Mouse (Mus musculus): ENCODE measurements around the gene Usp29.
"Not testable (repeated sequence)": the region's sequence is repeated elsewhere in the genome, so short reads cannot be mapped to it uniquely, and the experiment has no call there.

The Usp29 gene

DNA sequence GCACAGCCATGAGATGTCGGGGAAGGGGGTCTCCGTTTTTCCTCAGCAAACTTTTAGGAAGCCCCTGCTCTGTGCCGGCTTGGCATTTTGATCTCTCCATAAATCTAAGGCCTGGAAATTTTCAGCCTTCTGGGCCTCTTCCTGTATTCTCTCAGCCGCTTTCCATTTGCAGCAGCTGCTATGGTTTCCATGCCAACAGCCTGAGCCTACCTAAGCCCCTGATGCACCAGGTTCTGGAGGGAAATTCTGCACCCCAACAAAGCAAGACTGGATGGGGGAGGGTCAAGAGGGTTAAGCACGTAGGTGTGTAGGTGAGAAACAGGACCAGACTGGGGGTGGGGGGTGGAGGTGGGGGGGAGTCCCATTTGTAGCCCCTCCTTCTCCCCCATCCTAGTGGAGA, 105.0 kb downstream of the Usp29 start:
- ChIA-PET CTCF (no interaction called here), POLR2A (no interaction called here)

GRCm38 (mm10) chr7:6837297-6837925, 107.0 kb downstream of the Usp29 start:
- CTCF ChIA-PET, result no interaction called here
- POLR2A ChIA-PET, result no interaction called here

GRCm38 (mm10) chr7:6837926-6838554, 107.7 kb downstream of the Usp29 start:
- ChIA-PET CTCF (no interaction called here), POLR2A (no interaction called here)

DNA sequence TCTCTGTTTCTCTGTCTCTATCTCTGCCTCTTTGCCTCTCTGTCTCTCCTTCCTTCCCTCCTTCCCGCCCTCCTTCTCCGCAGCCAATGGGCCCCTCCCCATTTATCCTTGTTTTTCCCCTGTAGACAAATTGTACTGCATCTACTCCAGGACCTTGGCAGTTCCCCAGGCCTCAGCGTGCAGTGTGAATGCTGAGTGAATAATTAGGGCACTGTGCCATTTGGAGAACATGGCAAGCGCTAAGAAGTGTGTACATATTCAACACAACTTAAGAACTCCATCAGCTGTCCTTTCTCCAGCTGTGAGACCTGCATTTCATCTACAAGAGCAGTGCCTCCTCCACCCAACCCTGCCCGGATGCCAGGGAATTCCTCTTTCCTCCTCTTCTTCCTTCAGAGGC, 110.5 kb downstream of the Usp29 start:
- CTCF ChIA-PET, result no interaction called here
- POLR2A ChIA-PET, result no interaction called here

DNA sequence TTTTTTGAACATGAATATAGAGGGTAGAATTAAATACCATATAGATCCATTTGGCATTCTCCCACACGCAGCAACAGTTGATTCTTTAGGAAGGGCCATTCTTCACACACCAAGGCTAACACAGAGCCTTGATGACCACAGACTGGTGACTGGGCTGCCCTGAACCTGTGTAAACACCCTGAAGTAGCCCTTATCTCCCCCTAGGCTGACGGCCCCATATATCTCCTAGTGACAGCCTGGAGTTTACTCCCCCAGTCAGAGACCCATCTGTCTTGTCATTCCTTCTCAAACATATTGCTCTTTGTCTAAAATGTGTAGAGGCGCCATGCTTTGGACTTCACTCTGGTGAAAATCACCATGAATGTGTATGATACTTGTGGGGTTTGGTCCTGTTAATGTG, 119.1 kb downstream of the Usp29 start:
- ChIA-PET POLR2A (no interaction called here), CTCF (no interaction called here)

DNA sequence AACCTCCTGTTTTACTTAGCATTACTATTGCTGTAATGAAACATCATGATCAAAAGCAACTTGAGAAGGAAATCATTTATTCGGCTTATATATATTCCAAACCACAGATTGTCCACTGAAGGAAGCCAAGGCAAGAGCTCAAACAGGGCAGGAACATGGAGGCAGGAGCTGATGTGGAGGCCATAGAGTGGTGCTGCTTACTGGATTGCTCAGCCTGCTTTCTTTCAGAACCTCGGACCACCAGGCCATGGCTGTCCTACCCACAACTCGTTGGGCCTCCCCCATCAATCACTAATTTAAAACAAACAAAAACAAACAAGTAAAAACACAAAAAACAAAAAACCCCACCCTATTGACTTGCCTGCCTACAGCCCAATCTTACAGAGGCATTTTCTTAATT, 119.9 kb downstream of the Usp29 start:
- POLR2A ChIA-PET, result no interaction called here
- CTCF ChIA-PET, result no interaction called here

- ChIA-PET POLR2A (no interaction called here), CTCF (no interaction called here)
Observed at GRCm38 (mm10) chr7:6851256-6851655, 120.9 kb downstream of the Usp29 start.

DNA sequence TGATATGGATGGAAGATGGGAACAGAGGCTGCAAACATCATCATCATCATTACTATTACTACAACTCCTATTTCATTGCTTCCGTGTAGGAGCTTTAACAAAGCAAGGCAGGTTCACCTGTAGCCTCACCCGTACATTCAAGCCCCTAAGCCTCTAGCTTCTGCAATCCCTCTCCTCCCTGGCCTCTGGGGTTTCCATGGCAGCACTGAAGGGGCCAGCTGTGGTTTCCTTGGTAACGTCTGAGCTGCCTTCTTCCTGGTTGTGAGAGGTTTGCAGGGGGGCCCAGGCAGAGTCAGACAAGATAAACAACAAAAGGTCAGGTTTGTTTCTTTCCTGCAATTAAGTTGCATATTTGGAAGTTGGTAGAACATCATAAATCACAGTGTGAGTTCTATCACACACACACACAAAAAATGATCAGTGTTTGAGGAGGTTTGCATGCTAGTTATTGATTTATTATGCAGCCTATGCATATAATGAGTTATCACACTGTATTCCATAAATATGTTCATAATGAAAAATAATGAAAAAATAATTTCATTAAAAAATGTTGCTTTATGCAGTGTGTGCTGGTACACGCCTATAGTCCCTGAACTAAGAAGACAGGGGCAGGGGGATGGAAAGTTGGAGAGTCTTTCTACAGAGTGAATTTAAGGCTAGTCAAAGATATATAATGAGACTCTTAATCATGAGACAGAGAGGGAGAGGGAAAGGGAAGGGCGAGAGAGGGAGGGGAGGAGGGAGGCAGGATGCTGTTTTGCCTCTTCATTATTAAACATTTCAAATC, 121.5 kb downstream of the Usp29 start:
- ChIA-PET POLR2A (no interaction called here), CTCF (no interaction called here)

DNA sequence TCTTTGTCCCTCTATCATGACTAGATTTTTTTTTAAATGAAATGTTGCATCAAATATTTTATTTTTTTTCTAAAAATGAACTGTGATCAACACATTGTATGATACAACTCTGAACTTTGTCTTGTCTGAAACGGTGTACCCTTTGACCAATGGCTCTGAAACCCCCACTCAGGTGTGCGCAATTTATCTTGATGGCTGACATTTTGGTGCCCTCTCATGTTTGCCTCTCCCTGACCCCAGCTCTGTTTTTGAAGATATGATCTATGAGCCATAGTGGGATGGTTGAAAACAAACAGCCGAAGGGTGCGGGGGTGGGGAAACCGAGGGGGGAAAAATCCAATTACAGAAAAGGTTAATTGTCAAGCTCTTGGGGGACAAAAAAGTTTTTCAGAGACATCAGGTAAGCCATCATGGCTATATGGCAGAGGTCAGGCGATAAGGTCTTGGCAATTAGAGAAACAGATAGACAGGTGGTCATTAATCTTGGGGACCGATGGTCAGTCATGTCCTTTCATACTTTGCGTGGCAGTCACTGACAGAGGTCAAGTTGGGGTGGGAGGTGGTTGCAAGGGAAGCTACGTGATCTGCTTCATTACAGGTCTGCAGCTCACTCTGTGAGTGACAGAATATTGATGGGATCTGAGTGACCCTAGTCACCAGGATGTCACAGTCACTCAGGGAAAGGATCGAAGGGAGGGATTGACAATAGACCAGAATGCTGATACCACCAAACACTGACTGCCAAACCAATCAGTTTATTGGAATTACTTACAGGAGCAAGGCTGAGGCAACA, 125.4 kb downstream of the Usp29 start:
- CTCF ChIA-PET, result no interaction called here
- POLR2A ChIA-PET, result interaction anchor here in 1 of 4 experiments (0.7 to 1.1 kb wide), 2 partner anchors 34 to 42 kb away, joined by 3 to 6 read pairs; no protein-coding TSS in a partner anchor

GRCm38 (mm10) chr7:6858694-6859270, 128.4 kb downstream of the Usp29 start:
- CTCF ChIA-PET, result no interaction called here

GRCm38 (mm10) chr7:6860689-6861088, 130.3 kb downstream of the Usp29 start:
- CTCF ChIA-PET, result interaction anchor here in 2 of 4 experiments (0.6 to 1.3 kb wide), 3 partner anchors 58 to 431 kb away, joined by 3 to 8 read pairs (median 4); no protein-coding TSS in a partner anchor

More at GRCm38 (mm10) chr7:6858694-6859270, 128.4 kb downstream of the Usp29 start:
- POLR2A ChIA-PET, result no interaction called here

DNA sequence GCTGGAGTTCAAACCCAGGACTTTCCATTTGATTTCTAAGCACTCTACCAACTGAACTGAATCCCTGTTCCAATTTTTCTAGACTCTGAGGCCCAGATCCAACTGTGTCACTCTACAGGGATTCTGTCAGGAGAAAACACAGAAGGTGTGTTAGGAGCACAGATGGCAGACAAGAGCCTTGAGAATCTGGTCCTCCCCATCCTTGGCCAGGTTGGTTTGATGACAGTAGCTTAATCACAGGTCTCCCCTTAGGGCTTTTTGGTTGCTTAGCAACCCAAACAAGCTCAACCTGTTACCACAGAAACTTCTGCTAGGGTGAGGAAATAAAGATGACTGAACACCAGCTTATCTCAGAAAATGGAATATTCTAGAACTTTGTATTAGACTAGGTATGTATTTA, 136.0 kb downstream of the Usp29 start:
- POLR2A ChIA-PET, result no interaction called here

More at GRCm38 (mm10) chr7:6860689-6861088, 130.3 kb downstream of the Usp29 start:
- POLR2A ChIA-PET, result interaction anchor here in 2 of 4 experiments (0.7 to 3.1 kb wide), 4 partner anchors 17 to 131 kb away, joined by 3 to 12 read pairs (median 4); partner anchors contain the start of genes Peg3 (in 2 of the 2) and Usp29 (in 2 of the 2)

GRCm38 (mm10) chr7:6868831-6869230, 138.5 kb downstream of the Usp29 start:
- POLR2A ChIA-PET, result no interaction called here

More for the DNA sequence above, 136.0 kb downstream of the Usp29 start:
- CTCF ChIA-PET, result no interaction called here

GRCm38 (mm10) chr7:6869556-6869955, 139.2 kb downstream of the Usp29 start:
- CTCF ChIA-PET, result no interaction called here

More at GRCm38 (mm10) chr7:6868831-6869230, 138.5 kb downstream of the Usp29 start:
- CTCF ChIA-PET, result no interaction called here

DNA sequence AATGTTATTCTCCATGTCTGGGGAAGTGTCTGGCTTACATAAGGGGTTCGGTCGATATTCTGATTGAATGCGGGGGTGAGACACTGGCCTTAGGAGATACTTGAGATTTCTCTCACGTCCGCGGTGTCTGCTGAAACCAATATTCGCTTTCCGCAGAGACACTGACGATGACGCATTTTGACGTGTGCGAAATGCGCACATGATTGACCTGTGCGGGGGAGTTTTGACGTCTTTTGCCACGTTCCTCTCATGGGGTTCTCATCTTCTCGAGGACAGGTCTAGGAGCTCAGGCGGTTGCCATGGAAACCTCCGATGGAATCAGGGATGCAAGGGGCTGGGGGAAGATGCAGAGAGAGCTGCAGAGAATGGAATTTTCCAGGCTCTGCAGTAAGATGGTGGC, 144.1 kb downstream of the Usp29 start:
- CTCF ChIA-PET, result interaction anchor here in 2 of 4 experiments (0.6 to 0.7 kb wide), 2 partner anchors 58 to 184 kb away, joined by 6 to 12 read pairs; no protein-coding TSS in a partner anchor
- POLR2A ChIA-PET, result interaction anchor here in 1 of 4 experiments (0.6 kb wide), 1 partner anchor 523 kb away, joined by 4 read pairs; no protein-coding TSS in a partner anchor

More at GRCm38 (mm10) chr7:6869556-6869955, 139.2 kb downstream of the Usp29 start:
- POLR2A ChIA-PET, result no interaction called here

DNA sequence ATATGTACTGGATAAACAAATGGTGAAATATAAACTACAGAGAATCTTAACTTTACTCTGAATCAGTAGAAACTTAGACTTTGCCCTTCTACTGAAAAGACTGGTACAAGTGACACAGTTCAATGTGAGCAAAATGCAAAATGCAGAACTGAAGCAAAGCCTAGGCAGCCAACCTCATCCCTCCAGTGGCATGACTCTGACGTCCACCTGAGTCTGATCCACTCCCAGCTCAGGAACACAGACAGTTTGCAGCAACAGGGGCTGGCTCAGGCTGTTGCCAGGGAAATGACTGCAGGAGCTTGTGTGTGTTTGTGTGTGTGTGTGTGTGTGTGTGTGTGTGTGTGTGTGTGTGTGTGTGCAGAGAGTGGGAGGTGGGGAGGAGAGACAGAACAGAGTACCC, 147.8 kb downstream of the Usp29 start:
- CTCF ChIA-PET, result interaction anchor here in 1 of 4 experiments (0.6 kb wide), 1 partner anchor 40 kb away, joined by 3 read pairs; no protein-coding TSS in a partner anchor

DNA sequence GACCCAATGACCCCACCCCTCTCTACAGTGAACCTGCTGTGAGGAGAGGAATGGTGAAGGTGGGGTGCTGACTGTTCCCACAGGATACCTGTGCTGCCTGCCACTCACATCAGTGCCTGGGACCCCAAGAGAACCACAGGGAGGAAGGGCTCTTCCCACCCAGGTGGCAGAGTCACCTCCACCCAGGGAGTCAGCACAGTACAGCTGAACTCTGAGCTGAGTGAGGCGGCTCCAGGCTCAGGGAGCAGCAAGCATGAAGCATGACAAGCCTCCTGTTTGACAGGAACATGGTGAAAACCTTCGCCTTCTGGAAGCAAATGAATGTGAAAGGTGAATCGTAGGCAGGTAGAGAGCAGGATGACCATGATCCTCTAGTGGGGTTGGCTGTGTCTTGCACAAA, 148.5 kb downstream of the Usp29 start:
- CTCF ChIA-PET, POLR2A ChIA-PET: not testable (repeated sequence)

More for the DNA sequence above, 147.8 kb downstream of the Usp29 start:
- POLR2A ChIA-PET, result interaction anchor here in 1 of 4 experiments (0.6 kb wide), 1 partner anchor 17 kb away, joined by 3 read pairs; no protein-coding TSS in a partner anchor

DNA sequence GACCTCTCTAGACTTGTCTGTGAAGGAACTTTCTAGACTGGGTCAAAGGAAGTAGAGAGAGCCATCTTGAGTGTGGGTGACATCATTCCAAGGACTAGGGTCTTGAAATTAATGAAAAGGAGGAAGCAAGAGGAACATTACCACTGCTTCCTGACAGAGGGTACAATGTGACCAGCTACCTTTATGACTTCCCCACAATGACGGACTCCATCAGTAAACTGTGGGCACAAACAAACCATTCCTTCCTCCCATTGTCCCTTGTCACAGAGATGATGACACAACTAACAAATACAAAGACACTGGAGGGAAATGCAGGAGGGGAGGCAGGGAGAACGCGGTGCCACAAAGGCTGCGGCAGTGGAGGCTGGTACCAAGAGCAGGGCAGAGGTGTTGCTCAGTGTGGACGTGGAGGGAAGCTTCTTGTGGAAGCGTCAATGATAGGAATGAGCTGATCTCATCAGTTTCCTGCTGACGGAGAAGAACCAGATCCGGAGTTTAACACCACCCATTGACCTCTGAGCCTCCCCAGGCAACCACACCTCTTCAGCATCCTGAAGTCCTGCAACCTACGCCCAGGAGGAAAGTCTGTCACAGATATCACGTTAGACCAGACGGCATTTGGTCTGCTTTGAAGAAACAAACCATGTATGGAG, 149.3 kb downstream of the Usp29 start:
- ChIA-PET CTCF (no interaction called here), POLR2A (no interaction called here)
